Mouse (Mus musculus): ENCODE data around the gene Arid1a. TPM values are rescaled to one million over a fixed set of nuclear protein-coding genes. Genes with fewer than 3 reads are reported as not detected.
A peak's percentile ranks its signal among the peaks of the same experiment; 100 is the strongest.
"Not testable (repeated sequence)": the region's sequence is repeated elsewhere in the genome, so short reads cannot be mapped to it uniquely, and the experiment has no call there.

Arid1a gene
- polyA plus RNA-seq, 1 experiment from 2014 or later: 32.6 TPM

DNA sequence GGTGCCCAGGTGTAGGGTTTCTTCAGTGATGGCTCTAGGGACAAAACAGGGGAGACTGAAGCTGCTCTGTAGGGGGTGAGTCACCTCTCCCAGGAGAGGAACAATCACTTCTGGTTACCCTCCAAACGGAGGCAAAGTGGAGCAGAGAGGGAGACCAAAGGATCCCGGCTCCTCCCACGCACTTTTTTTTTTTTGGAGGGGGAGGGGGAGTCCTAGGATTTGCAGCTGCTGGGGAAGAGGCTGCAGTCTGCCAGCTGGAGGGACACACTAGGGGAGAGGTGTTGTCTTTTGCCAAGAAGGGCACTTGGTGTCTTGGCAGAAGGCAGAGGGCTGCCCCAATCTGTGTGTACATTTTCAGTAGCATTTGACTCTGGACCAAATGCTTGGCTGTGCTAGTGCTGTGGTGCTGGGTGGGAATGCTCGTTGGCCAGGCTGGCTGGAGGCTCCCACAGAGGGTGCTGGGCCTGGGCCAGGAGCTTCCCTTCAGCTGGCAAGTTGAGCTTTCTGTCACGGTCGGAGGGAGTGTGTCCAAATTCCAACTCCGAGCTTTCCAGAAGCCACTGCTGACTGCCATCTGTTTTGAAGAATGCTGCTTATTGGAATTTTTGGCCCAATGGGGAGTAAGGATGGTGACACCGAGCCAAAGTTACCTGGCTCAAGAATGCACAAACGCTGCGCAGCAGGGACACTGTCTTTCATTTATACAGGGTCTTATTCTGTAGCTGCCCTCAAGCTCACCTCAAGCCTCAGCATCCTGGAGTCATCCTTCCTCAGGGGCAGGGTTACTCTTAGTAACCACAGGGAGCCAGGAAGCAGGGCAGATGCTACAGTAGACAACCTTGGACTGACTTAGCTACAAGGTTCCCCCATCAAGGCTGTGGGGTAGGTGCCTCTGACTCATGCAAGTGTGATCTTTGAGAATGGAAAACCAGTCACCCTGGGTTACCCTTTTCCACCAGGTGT, 96.1 kb downstream of the Arid1a start:
- Histone ChIP-seq H3K27ac (replicated peaks; ENCODE audit: low read depth, low read length) (peak overlapping the region; percentile 74), H3K9me3 (replicated peaks; ENCODE audit: control insufficient read depth, low read length) (no peaks in the 10 kb centered on the region), H3K4me2 (ENCODE audit: low read depth, low read length) (peak overlapping the region; percentile 38), H3K27me3 (ENCODE audit: control insufficient read depth, insufficient read depth, low read length) (no peaks in the 10 kb centered on the region), H3K4me3 (ENCODE audit: low read depth, low read length) (peak overlapping the region; percentile 9; the same call in 1 of the 2 replicates), H3K36me3 (replicated peaks; ENCODE audit: control insufficient read depth, insufficient read depth, low read depth, low read length) (peaks cover 2% of the 10 kb centered on the region; the same call in 1 of the 2 replicates), H3K4me1 (ENCODE audit: control insufficient read depth, insufficient read depth, low read length) (peaks cover 5% of the 10 kb centered on the region; the same call in 1 of the 2 replicates), H3K9ac (replicated peaks; ENCODE audit: low read length) (peak overlapping the region; percentile 32)
- 20% methylated on average over 10 of the region's 10 CpGs for WGBS
- no peak for ATAC-seq (replicated peaks; ENCODE audit: insufficient number of reproducible peaks, low FRiP score, low TSS enrichment, low read depth)
- peak; percentile 61 for DNase-seq (ENCODE audit: low spot score)

- 11% methylated on average over 15 of the region's 15 CpGs for WGBS
- peak overlapping the region; percentile 29 for H3K9ac ChIP-seq (replicated peaks; ENCODE audit: low read length)
- H3K4me1 ChIP-seq (ENCODE audit: control insufficient read depth, insufficient read depth, low read length): peaks cover 5% of the 10 kb centered on the region; the same call in 1 of the 2 replicates
- H3K27ac ChIP-seq (replicated peaks; ENCODE audit: low read depth, low read length): peak overlapping the region; percentile 74
- H3K36me3 ChIP-seq (replicated peaks; ENCODE audit: control insufficient read depth, insufficient read depth, low read depth, low read length): peaks cover 2% of the 10 kb centered on the region; the same call in 1 of the 2 replicates
- peak overlapping the region; percentile 38 for H3K4me2 ChIP-seq (ENCODE audit: low read depth, low read length)
- H3K4me3 ChIP-seq (ENCODE audit: low read depth, low read length): peak overlapping the region; percentile 9; the same call in 1 of the 2 replicates
- no peaks in the 10 kb centered on the region for H3K9me3 ChIP-seq (replicated peaks; ENCODE audit: control insufficient read depth, low read length)
- no peaks in the 10 kb centered on the region for H3K27me3 ChIP-seq (ENCODE audit: control insufficient read depth, insufficient read depth, low read length)
- no peak for ATAC-seq (replicated peaks; ENCODE audit: insufficient number of reproducible peaks, low FRiP score, low TSS enrichment, low read depth)
- DNase-seq (ENCODE audit: low spot score): peak; percentile 56
These were observed 96.9 kb downstream of the Arid1a start for GRCm38 (mm10) chr4:133659497-133660192.

DNA sequence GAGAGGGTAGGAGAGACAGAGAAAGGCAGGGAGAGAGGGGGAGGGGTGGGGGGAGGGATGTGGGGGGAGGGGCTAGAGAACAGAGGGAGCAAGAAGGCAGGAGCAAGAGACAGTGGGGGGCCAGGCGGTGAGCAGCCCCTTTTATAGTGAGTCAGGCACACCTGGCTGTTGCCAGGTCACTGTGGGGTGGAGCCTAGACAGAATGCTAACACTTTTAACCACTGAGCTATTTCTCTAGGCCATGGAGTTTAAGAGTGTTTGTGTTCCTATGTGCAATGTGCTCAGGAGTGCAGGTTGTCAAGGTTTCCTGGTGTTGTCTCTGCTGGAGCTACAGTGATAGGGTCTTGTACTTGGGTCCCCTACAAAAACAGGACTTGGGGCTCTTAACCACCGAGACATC, 97.8 kb downstream of the Arid1a start:
- no peak for DNase-seq (ENCODE audit: low spot score)
- H3K4me2 ChIP-seq (ENCODE audit: low read depth, low read length): no peak overlapping the region
- peaks cover 5% of the 10 kb centered on the region; the same call in 1 of the 2 replicates for H3K4me1 ChIP-seq (ENCODE audit: control insufficient read depth, insufficient read depth, low read length)
- no peak overlapping the region for H3K27ac ChIP-seq (replicated peaks; ENCODE audit: low read depth, low read length)
- H3K9ac ChIP-seq (replicated peaks; ENCODE audit: low read length): no peak overlapping the region
- ATAC-seq (replicated peaks; ENCODE audit: insufficient number of reproducible peaks, low FRiP score, low TSS enrichment, low read depth): no peak
- no peak overlapping the region for H3K4me3 ChIP-seq (ENCODE audit: low read depth, low read length)
- 42% methylated on average over 2 of the region's 2 CpGs for WGBS
- H3K27me3 ChIP-seq (ENCODE audit: control insufficient read depth, insufficient read depth, low read length): no peaks in the 10 kb centered on the region
- H3K9me3 ChIP-seq (replicated peaks; ENCODE audit: control insufficient read depth, low read length): no peaks in the 10 kb centered on the region
- peaks cover 2% of the 10 kb centered on the region; the same call in 1 of the 2 replicates for H3K36me3 ChIP-seq (replicated peaks; ENCODE audit: control insufficient read depth, insufficient read depth, low read depth, low read length)

- Histone ChIP-seq H3K4me3 (ENCODE audit: low read depth, low read length) (no peak overlapping the region), H3K9ac (replicated peaks; ENCODE audit: low read length) (no peak overlapping the region), H3K27me3 (ENCODE audit: control insufficient read depth, insufficient read depth, low read length) (no peaks in the 10 kb centered on the region), H3K4me1 (ENCODE audit: control insufficient read depth, insufficient read depth, low read length) (peaks cover 5% of the 10 kb centered on the region; the same call in 1 of the 2 replicates), H3K27ac (replicated peaks; ENCODE audit: low read depth, low read length) (no peak overlapping the region), H3K36me3 (replicated peaks; ENCODE audit: control insufficient read depth, insufficient read depth, low read depth, low read length) (peaks cover 2% of the 10 kb centered on the region; the same call in 1 of the 2 replicates), H3K9me3 (replicated peaks; ENCODE audit: control insufficient read depth, low read length) (no peaks in the 10 kb centered on the region), H3K4me2 (ENCODE audit: low read depth, low read length) (no peak overlapping the region)
- ATAC-seq (replicated peaks; ENCODE audit: insufficient number of reproducible peaks, low FRiP score, low TSS enrichment, low read depth): no peak
- WGBS: 42% methylated on average over 5 of the region's 5 CpGs
- no peak for DNase-seq (ENCODE audit: low spot score)
These were observed 98.6 kb downstream of the Arid1a start for GRCm38 (mm10) chr4:133657829-133658458.

- Histone ChIP-seq H3K9ac (replicated peaks; ENCODE audit: low read length) (no peak overlapping the region), H3K27me3 (ENCODE audit: control insufficient read depth, insufficient read depth, low read length) (no peaks in the 10 kb centered on the region), H3K4me2 (ENCODE audit: low read depth, low read length) (no peak overlapping the region), H3K4me1 (ENCODE audit: control insufficient read depth, insufficient read depth, low read length) (peaks cover 5% of the 10 kb centered on the region; the same call in 1 of the 2 replicates), H3K4me3 (ENCODE audit: low read depth, low read length) (no peak overlapping the region), H3K27ac (replicated peaks; ENCODE audit: low read depth, low read length) (no peak overlapping the region), H3K9me3 (replicated peaks; ENCODE audit: control insufficient read depth, low read length) (no peaks in the 10 kb centered on the region), H3K36me3 (replicated peaks; ENCODE audit: control insufficient read depth, insufficient read depth, low read depth, low read length) (no peaks in the 10 kb centered on the region; the same call in 1 of the 2 replicates)
- ATAC-seq (replicated peaks; ENCODE audit: insufficient number of reproducible peaks, low FRiP score, low TSS enrichment, low read depth) (no peak), DNase-seq (ENCODE audit: low spot score) (no peak)
- 13% methylated on average over 4 of the region's 4 CpGs for WGBS
These were observed 99.6 kb downstream of the Arid1a start for GRCm38 (mm10) chr4:133656997-133657396.

GRCm38 (mm10) chr4:133656294-133656693, 100.3 kb downstream of the Arid1a start:
- 51% methylated on average over 4 of the region's 4 CpGs for WGBS
- Histone ChIP-seq H3K4me1 (ENCODE audit: control insufficient read depth, insufficient read depth, low read length) (peaks cover 5% of the 10 kb centered on the region; the same call in 1 of the 2 replicates), H3K4me3 (ENCODE audit: low read depth, low read length) (no peak overlapping the region), H3K27ac (replicated peaks; ENCODE audit: low read depth, low read length) (no peak overlapping the region), H3K27me3 (ENCODE audit: control insufficient read depth, insufficient read depth, low read length) (no peaks in the 10 kb centered on the region), H3K4me2 (ENCODE audit: low read depth, low read length) (no peak overlapping the region), H3K9me3 (replicated peaks; ENCODE audit: control insufficient read depth, low read length) (no peaks in the 10 kb centered on the region), H3K36me3 (replicated peaks; ENCODE audit: control insufficient read depth, insufficient read depth, low read depth, low read length) (no peaks in the 10 kb centered on the region), H3K9ac (replicated peaks; ENCODE audit: low read length) (no peak overlapping the region)
- DNase-seq (ENCODE audit: low spot score): no peak
- ATAC-seq (replicated peaks; ENCODE audit: insufficient number of reproducible peaks, low FRiP score, low TSS enrichment, low read depth): no peak

DNA sequence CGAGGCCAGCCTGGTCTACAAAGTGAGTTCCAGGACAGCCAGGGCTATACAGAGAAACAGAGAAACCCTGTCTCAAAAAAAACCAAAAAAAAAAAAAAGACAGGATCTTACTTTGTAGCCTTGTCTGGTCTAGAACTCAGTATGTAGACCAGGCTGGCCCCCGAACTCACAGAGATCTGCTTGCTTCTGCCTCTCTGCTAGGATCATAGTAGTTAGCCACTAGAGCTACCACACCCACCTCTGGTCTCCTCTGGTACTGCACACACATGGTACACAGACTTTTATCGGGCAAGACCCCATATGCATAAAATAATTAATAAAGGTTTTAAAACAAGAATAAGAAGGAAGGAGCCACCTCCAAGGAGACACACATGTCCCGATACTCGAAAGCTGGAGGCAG, 102.5 kb downstream of the Arid1a start:
- not testable (repeated sequence) for DNase-seq (ENCODE audit: low spot score); H3K4me1 ChIP-seq (ENCODE audit: control insufficient read depth, insufficient read depth, low read length); ATAC-seq (replicated peaks; ENCODE audit: insufficient number of reproducible peaks, low FRiP score, low TSS enrichment, low read depth); H3K4me2 ChIP-seq (ENCODE audit: low read depth, low read length); H3K27ac ChIP-seq (replicated peaks; ENCODE audit: low read depth, low read length); H3K9ac ChIP-seq (replicated peaks; ENCODE audit: low read length); H3K36me3 ChIP-seq (replicated peaks; ENCODE audit: control insufficient read depth, insufficient read depth, low read depth, low read length); H3K9me3 ChIP-seq (replicated peaks; ENCODE audit: control insufficient read depth, low read length); H3K4me3 ChIP-seq (ENCODE audit: low read depth, low read length); H3K27me3 ChIP-seq (ENCODE audit: control insufficient read depth, insufficient read depth, low read length)
- WGBS: 91% methylated on average over 5 of the region's 5 CpGs

Data from embryonic facial prominence, embryonic 11.5 days (tissue).